Mouse (Mus musculus) liver, embryonic 14.5 days (tissue): ENCODE measurements around the gene Gas2l2.

ENCODE experiments used
- CTCF ChIP-seq: IDR thresholded peaks from 2 replicates; pipeline ENCODE4 v1.5.1; 2016; ENCODE audit warnings: antibody characterized with exemption, low read depth, control low read depth
- EP300 ChIP-seq: IDR thresholded peaks from 2 replicates; pipeline ENCODE4 v1.6.1; 2016; ENCODE audit warnings: antibody characterized with exemption, low read depth

- TF ChIP-seq CTCF (no peak), EP300 (no peak)
Observed at GRCm38 (mm10) chr11:83448927-83449236, 19.6 kb upstream of the Gas2l2 start.
